Mouse (Mus musculus): ENCODE data around the gene Rxfp4.

The Rxfp4 gene

GRCm38 (mm10) chr3:88659798-88660197 is 6.9 kb upstream of the Rxfp4 start:
- no peak for TF ChIP-seq GATA4 (IDR thresholded peaks at IDR 0.05; ENCODE audit: insufficient replicate concordance, low read length)

- TF ChIP-seq GATA4 (IDR thresholded peaks at IDR 0.05; ENCODE audit: insufficient replicate concordance, low read length) = no peak
Measured at GRCm38 (mm10) chr3:88658441-88659127, 5.6 kb upstream of the Rxfp4 start.

- no peak for TF ChIP-seq GATA4 (IDR thresholded peaks at IDR 0.05; ENCODE audit: insufficient replicate concordance, low read length)
Measured at GRCm38 (mm10) chr3:88655619-88656018, 2.7 kb upstream of the Rxfp4 start.

GRCm38 (mm10) chr3:88654621-88655020 is 1.7 kb upstream of the Rxfp4 start:
- TF ChIP-seq GATA4 (IDR thresholded peaks at IDR 0.05; ENCODE audit: insufficient replicate concordance, low read length) = no peak

- TF ChIP-seq GATA4 (IDR thresholded peaks at IDR 0.05; ENCODE audit: insufficient replicate concordance, low read length) = no peak
Measured at GRCm38 (mm10) chr3:88653516-88654370, 801 bp upstream of the Rxfp4 start.

GRCm38 (mm10) chr3:88651669-88652618 is 998 bp downstream of the Rxfp4 start:
- no peak for TF ChIP-seq GATA4 (IDR thresholded peaks at IDR 0.05; ENCODE audit: insufficient replicate concordance, low read length)

GRCm38 (mm10) chr3:88650713-88651504 is 2.0 kb downstream of the Rxfp4 start:
- no peak for TF ChIP-seq GATA4 (IDR thresholded peaks at IDR 0.05; ENCODE audit: insufficient replicate concordance, low read length)

GRCm38 (mm10) chr3:88649967-88650366 is 3.0 kb downstream of the Rxfp4 start:
- TF ChIP-seq GATA4 (IDR thresholded peaks at IDR 0.05; ENCODE audit: insufficient replicate concordance, low read length) = no peak

- TF ChIP-seq GATA4 (IDR thresholded peaks at IDR 0.05; ENCODE audit: insufficient replicate concordance, low read length) = no peak
Measured at GRCm38 (mm10) chr3:88649186-88649585, 3.8 kb downstream of the Rxfp4 start.

- no peak for TF ChIP-seq GATA4 (IDR thresholded peaks at IDR 0.05; ENCODE audit: insufficient replicate concordance, low read length)
Measured at GRCm38 (mm10) chr3:88648452-88649168, 4.3 kb downstream of the Rxfp4 start.

- no peak for TF ChIP-seq GATA4 (IDR thresholded peaks at IDR 0.05; ENCODE audit: insufficient replicate concordance, low read length)
Measured at GRCm38 (mm10) chr3:88647779-88648413, 5.0 kb downstream of the Rxfp4 start.

GRCm38 (mm10) chr3:88647076-88647475 is 5.9 kb downstream of the Rxfp4 start:
- TF ChIP-seq GATA4 (IDR thresholded peaks at IDR 0.05; ENCODE audit: insufficient replicate concordance, low read length) = no peak

- no peak for TF ChIP-seq GATA4 (IDR thresholded peaks at IDR 0.05; ENCODE audit: insufficient replicate concordance, low read length)
Measured at GRCm38 (mm10) chr3:88646426-88646995, 6.4 kb downstream of the Rxfp4 start.

Measured in liver, adult (tissue).